Mouse (Mus musculus): ENCODE measurements around the gene Kcna3. TPM values are rescaled to one million over a fixed set of nuclear protein-coding genes. Genes with fewer than 3 reads are reported as not detected.

The Kcna3 gene
- polyA plus RNA-seq, 1 experiment = 3.9 TPM

GRCm38 (mm10) chr3:107061468-107061867, 25.5 kb downstream of the Kcna3 start:
- TF ChIP-seq POLR2A (IDR thresholded peaks at IDR 0.05; ENCODE audit: low read depth, low read length) = no peak
- no peak for TF ChIP-seq CTCF (IDR thresholded peaks at IDR 0.05; ENCODE audit: extremely low read depth, insufficient read length, insufficient replicate concordance, low read depth, low read length)
- 89% methylated on average over 1 of the region's 1 CpGs for WGBS
- Histone ChIP-seq H3K36me3 (ENCODE audit: control insufficient read depth, insufficient read depth, low read length) (no peaks in the 10 kb centered on the region), H3K27ac (ENCODE audit: insufficient read depth, low read depth, low read length) (no peak overlapping the region), H3K27me3 (ENCODE audit: control insufficient read depth, insufficient read depth, low read length) (no peaks in the 10 kb centered on the region), H3K4me3 (ENCODE audit: low read depth, low read length) (no peak overlapping the region), H3K4me1 (ENCODE audit: control insufficient read depth, insufficient read depth, insufficient read length, low read length) (no peaks in the 10 kb centered on the region)

DNA sequence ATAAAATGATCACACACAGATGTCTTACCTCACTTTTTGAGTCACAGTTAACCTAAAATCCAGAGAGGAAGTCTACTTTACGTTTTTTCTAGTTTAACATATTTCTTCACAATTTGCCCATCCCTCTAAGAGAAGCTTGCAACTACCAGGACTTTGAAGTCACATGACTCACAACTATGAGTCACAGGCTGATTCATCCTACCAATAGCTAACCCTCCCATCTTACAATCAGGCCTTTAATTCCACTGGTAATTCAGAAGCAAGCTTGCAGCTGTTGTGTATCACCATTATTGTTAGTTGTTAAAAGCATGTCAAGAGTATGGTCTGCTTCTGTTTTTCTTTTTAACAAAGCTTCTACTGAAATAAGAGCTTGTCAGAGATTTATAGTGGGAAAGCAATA, 26.8 kb downstream of the Kcna3 start:
- Histone ChIP-seq H3K4me1 (ENCODE audit: control insufficient read depth, insufficient read depth, insufficient read length, low read length) (no peaks in the 10 kb centered on the region), H3K36me3 (ENCODE audit: control insufficient read depth, insufficient read depth, low read length) (no peaks in the 10 kb centered on the region), H3K4me3 (ENCODE audit: low read depth, low read length) (no peak overlapping the region), H3K27me3 (ENCODE audit: control insufficient read depth, insufficient read depth, low read length) (no peaks in the 10 kb centered on the region), H3K27ac (ENCODE audit: insufficient read depth, low read depth, low read length) (no peak overlapping the region)
- 38% methylated on average over 1 of the region's 1 CpGs for WGBS
- no peak for TF ChIP-seq POLR2A (IDR thresholded peaks at IDR 0.05; ENCODE audit: low read depth, low read length)

DNA sequence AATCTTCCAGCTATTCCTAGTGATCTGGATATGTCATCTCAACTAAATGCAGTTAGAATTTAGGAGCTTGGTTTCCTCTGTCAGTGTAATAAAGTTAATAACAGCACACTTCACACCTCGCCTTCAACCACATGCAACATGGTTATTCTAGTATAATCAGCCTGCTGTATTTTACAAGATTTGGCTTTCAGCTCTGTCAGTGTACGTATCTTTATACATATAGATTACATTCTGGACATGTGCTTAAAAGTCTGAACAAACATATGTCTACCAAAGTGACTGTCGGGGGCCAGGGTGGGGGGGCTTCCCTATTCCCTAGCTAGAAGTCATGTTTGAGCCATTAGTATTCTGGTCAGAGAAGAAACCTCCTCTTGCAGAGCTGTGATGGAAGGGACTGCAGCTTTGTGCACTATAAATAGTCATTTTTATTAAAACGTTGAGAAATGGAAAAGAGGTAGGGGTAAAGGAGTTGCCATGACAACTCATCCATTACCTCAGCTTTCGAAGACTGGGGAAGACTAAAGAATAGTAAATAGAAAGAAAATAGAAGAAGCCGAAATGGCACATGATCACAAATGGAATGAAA, 29.6 kb downstream of the Kcna3 start:
- no peak overlapping the region for H3K27ac ChIP-seq (ENCODE audit: insufficient read depth, low read depth, low read length)
- H3K4me3 ChIP-seq (ENCODE audit: low read depth, low read length) = no peak overlapping the region
- no peak for TF ChIP-seq CTCF (IDR thresholded peaks at IDR 0.05; ENCODE audit: extremely low read depth, insufficient read length, insufficient replicate concordance, low read depth, low read length)
- TF ChIP-seq POLR2A (IDR thresholded peaks at IDR 0.05; ENCODE audit: low read depth, low read length) = no peak
- H3K4me1 ChIP-seq (ENCODE audit: control insufficient read depth, insufficient read depth, insufficient read length, low read length) = no peaks in the 10 kb centered on the region
- no peaks in the 10 kb centered on the region for H3K36me3 ChIP-seq (ENCODE audit: control insufficient read depth, insufficient read depth, low read length)
- no peaks in the 10 kb centered on the region for H3K27me3 ChIP-seq (ENCODE audit: control insufficient read depth, insufficient read depth, low read length)
- WGBS = 74% methylated on average over 6 of the region's 6 CpGs

DNA sequence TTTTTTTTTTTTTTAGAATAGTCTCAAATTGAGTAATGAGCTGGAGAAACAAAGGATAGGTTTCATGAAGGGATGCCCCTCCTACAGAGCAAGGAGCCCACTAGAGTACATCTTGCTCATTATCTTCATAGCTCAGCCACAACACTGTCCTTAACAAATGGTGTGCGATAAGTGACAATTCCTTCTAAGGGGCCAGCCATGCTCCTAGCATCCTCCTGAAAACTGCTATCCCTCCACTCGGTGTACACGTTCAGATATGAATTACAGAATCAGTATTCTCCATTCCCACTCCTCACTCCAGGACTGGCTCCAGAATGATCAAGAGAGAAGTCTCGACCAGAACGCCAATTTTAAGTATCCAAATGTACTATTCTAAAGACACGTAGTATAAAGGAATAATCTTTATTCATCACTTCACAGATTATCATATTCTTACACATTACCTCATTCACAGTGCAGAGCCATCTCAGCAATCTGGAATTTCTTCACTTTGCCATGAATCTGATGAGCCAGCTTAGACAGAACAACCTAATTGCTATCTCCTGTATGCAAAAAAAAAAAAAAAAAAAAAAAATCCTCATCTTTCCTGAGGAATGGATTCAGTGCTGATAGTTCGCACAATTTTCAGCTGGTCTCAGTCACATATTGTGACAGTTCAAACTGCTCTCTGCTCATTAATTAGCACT, 30.3 kb downstream of the Kcna3 start:
- H3K27me3 ChIP-seq (ENCODE audit: control insufficient read depth, insufficient read depth, low read length) = no peaks in the 10 kb centered on the region
- H3K36me3 ChIP-seq (ENCODE audit: control insufficient read depth, insufficient read depth, low read length) = no peaks in the 10 kb centered on the region
- no peaks in the 10 kb centered on the region for H3K4me1 ChIP-seq (ENCODE audit: control insufficient read depth, insufficient read depth, insufficient read length, low read length)
- TF ChIP-seq POLR2A (IDR thresholded peaks at IDR 0.05; ENCODE audit: low read depth, low read length) = no peak
- TF ChIP-seq CTCF (IDR thresholded peaks at IDR 0.05; ENCODE audit: extremely low read depth, insufficient read length, insufficient replicate concordance, low read depth, low read length) = no peak
- no peak overlapping the region for H3K4me3 ChIP-seq (ENCODE audit: low read depth, low read length)
- WGBS = 84% methylated on average over 7 of the region's 7 CpGs
- H3K27ac ChIP-seq (ENCODE audit: insufficient read depth, low read depth, low read length) = no peak overlapping the region

DNA sequence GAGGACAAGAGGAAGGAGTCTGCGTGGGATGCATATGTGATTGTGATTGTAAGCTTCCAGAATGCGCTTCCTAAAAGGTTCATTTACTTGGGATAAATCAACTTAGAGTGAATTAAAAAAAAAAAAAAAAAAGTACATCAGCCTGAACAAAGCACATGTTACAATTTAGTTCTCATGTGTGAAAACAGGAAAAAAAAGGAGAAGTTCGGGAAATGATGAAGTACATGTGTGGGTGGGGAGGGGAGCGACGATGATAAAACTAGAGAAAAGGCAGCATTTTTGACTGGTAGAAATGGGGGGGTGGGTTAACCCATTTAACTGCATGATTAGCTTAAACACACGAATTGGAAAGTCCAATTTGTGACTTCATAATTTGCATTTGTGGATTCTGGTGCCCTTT, 31.3 kb downstream of the Kcna3 start:
- Histone ChIP-seq H3K4me1 (ENCODE audit: control insufficient read depth, insufficient read depth, insufficient read length, low read length) (no peaks in the 10 kb centered on the region), H3K4me3 (ENCODE audit: low read depth, low read length) (no peak overlapping the region), H3K36me3 (ENCODE audit: control insufficient read depth, insufficient read depth, low read length) (no peaks in the 10 kb centered on the region), H3K27me3 (ENCODE audit: control insufficient read depth, insufficient read depth, low read length) (no peaks in the 10 kb centered on the region), H3K27ac (ENCODE audit: insufficient read depth, low read depth, low read length) (no peak overlapping the region)
- 71% methylated on average over 6 of the region's 6 CpGs for WGBS
- no peak for TF ChIP-seq POLR2A (IDR thresholded peaks at IDR 0.05; ENCODE audit: low read depth, low read length)

- 52% methylated on average over 2 of the region's 2 CpGs for WGBS
- H3K4me1 ChIP-seq (ENCODE audit: control insufficient read depth, insufficient read depth, insufficient read length, low read length) = no peaks in the 10 kb centered on the region; the same call in 1 of the 2 replicates
- no peak overlapping the region for H3K27ac ChIP-seq (ENCODE audit: insufficient read depth, low read depth, low read length)
- TF ChIP-seq CTCF (IDR thresholded peaks at IDR 0.05; ENCODE audit: extremely low read depth, insufficient read length, insufficient replicate concordance, low read depth, low read length) = peak; percentile 8; the same call in 1 of the 2 replicates
- no peak for TF ChIP-seq POLR2A (IDR thresholded peaks at IDR 0.05; ENCODE audit: low read depth, low read length)
- no peaks in the 10 kb centered on the region for H3K27me3 ChIP-seq (ENCODE audit: control insufficient read depth, insufficient read depth, low read length)
- H3K36me3 ChIP-seq (ENCODE audit: control insufficient read depth, insufficient read depth, low read length) = no peaks in the 10 kb centered on the region
- H3K4me3 ChIP-seq (ENCODE audit: low read depth, low read length) = no peak overlapping the region
Measured at GRCm38 (mm10) chr3:107073863-107074262, 37.9 kb downstream of the Kcna3 start.

DNA sequence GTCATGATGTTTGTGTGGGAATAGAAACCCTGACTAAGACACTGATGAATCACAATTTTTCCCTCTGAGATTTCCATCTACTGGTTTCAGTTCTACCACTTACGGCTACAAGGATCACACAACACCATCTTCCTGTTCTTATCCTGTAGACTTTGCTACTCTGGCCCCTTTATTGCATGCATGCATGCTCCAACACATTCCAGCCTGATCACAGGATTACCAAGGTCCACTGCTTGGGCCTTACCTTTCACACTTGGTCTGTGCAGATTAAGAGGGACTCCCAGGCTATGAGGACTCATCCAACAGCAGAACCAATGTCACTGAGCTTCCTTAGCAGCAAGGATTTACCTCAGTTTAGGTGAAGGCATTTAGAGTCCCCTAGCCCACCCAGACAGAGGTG, 39.7 kb downstream of the Kcna3 start:
- H3K36me3 ChIP-seq (ENCODE audit: control insufficient read depth, insufficient read depth, low read length) = no peaks in the 10 kb centered on the region
- 42% methylated on average over 1 of the region's 1 CpGs for WGBS

More for the DNA sequence above, 39.7 kb downstream of the Kcna3 start:
- no peak overlapping the region for H3K4me3 ChIP-seq (ENCODE audit: low read depth, low read length)
- H3K27me3 ChIP-seq (ENCODE audit: control insufficient read depth, insufficient read depth, low read length) = no peaks in the 10 kb centered on the region
- no peak for TF ChIP-seq CTCF (IDR thresholded peaks at IDR 0.05; ENCODE audit: extremely low read depth, insufficient read length, insufficient replicate concordance, low read depth, low read length)
- no peak for TF ChIP-seq POLR2A (IDR thresholded peaks at IDR 0.05; ENCODE audit: low read depth, low read length)
- no peak overlapping the region for H3K27ac ChIP-seq (ENCODE audit: insufficient read depth, low read depth, low read length)
- no peaks in the 10 kb centered on the region; the same call in 1 of the 2 replicates for H3K4me1 ChIP-seq (ENCODE audit: control insufficient read depth, insufficient read depth, insufficient read length, low read length)
